Mouse (Mus musculus): ENCODE measurements around the gene Iqce.

DNA sequence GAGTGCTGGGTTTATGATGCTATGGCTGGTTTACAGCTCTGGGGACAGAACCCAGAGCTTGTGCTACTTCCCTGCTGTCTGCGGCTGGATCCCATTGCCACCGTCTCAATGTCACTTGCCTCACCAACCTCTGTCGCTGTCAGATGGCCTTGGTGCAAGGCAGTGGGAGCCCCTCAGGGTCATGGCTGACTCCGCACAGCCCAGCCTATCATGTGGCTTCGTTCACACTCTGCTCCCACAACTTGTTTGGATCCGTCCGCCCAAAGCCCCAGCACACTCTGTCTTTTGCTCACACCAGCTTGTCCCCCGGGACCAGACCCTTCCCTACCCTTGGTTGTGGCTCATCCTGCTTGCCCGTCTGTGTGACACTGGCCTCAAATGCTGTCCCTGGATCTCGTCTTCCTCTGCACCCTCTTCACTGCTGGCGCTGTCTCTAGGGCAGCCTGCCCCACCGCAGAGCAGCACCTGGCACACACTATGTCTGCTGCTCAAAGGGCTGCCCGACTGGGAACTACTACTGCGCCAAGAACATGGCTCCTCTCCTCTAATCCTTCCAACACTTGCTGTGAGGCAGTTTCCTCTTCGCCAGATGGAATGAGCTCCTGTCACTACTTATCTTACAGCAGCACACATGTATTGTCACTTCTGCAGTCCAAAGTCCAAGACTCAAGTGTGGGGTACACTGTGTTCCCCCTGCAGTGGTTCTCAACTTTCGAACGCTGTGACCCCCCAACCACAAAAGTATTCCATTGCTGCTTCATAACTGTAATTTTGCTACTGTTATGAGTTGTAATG lies 25.0 kb upstream of the Iqce start:
- TF ChIP-seq TCF12 (IDR thresholded peaks at IDR 0.05; ENCODE audit: low read depth, low read length), result peak; percentile 57; the same call in 1 of the 2 replicates
- TF ChIP-seq MAZ (IDR thresholded peaks at IDR 0.05; ENCODE audit: low read depth, low read length), result no peak
- TF ChIP-seq EP300 (IDR thresholded peaks at IDR 0.05; ENCODE audit: low read depth in 1 of 2, low read length in 2 of 2), result peak in 1 of 2 experiments; percentile 49; a peak in 2 of 4 replicates

All from MEL (cell line).